Mouse (Mus musculus) adrenal gland, adult 18-20 months (tissue): ENCODE data around the gene Wnt2. TPM values are rescaled to one million over a fixed set of nuclear protein-coding genes. Genes with fewer than 3 reads are reported as not detected.

Experiments
- DNase-seq, 2 experiments: peaks; one replicate each; pipeline ENCODE4 v3.0.0; 2021 to 2022; ENCODE audit warnings: low spot score in 2 of 2
- total RNA-seq, 2 experiments: library from RNA; stranded (reverse); gene quantifications; 1 replicate in 1 of 2; 2 replicates in 1 of 2; pipeline ENCODE4 v1.2.3; 2021

Wnt2 gene
- total RNA-seq, 2 experiments from 2014 or later: 0.64 to 0.83 TPM

GRCm38 (mm10) chr6:17978881-17979280 is 51.5 kb downstream of the Wnt2 start:
- no peak for DNase-seq

- no peak for DNase-seq
Measured at GRCm38 (mm10) chr6:17978324-17978723, 52.1 kb downstream of the Wnt2 start.

DNA sequence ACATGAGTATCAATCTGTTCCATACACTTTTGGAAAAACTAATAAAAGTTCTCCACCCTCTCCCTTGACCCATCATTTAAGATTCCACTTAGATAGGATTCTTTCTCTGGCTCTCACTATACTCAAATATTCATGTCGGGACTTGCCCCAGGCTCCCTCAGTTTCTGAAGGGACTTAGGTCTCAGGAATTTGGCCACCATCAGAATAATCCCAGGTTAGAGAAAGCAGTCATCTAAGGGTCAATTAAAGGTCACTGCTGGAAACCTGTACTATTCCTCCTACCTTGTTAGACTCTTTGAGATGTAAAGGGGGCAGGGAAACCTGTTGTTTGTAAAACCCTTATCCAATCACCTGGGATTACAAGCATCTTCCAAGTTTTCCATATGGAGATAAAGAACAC is 53.2 kb downstream of the Wnt2 start:
- no peak for DNase-seq

DNA sequence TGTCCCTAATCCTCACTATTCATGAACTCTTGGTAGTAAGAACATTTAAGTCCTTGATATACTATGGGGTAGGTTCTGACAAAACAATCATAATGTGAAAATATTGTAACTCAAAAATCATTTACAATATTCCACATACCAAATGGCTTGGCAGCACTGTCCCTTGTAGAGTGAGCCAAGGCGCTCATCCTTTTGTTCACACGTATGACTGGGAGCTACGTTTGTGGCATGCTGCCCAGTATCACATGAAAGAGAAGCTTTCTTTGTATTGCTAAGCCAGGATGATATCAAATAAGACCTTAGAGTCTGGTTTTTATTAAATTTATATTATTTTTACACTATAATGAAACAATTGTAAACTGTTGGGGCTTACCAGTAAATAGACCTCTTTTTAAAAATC is 56.0 kb downstream of the Wnt2 start:
- no peak for DNase-seq

- no peak for DNase-seq
Measured at GRCm38 (mm10) chr6:17971393-17971792, 59.0 kb downstream of the Wnt2 start.

DNA sequence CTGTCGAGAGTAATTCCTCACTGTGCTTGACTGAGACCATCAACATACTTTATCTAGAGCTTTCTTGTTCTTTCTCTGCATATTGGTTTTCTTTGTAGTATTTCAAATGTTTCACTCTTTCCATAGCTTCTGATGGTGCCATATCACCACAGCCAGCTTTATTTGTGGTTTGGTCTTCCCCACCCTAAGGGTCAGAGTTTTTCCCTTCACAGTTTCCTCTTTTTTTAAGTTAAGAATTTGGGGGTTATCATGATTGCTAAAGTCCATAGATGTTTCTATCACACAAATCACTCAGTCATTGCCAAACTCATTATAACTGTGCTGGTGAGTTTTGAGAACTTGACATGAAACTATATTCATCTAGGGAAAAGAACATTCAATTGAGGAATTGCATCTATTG is 60.6 kb downstream of the Wnt2 start:
- DNase-seq: no peak

DNA sequence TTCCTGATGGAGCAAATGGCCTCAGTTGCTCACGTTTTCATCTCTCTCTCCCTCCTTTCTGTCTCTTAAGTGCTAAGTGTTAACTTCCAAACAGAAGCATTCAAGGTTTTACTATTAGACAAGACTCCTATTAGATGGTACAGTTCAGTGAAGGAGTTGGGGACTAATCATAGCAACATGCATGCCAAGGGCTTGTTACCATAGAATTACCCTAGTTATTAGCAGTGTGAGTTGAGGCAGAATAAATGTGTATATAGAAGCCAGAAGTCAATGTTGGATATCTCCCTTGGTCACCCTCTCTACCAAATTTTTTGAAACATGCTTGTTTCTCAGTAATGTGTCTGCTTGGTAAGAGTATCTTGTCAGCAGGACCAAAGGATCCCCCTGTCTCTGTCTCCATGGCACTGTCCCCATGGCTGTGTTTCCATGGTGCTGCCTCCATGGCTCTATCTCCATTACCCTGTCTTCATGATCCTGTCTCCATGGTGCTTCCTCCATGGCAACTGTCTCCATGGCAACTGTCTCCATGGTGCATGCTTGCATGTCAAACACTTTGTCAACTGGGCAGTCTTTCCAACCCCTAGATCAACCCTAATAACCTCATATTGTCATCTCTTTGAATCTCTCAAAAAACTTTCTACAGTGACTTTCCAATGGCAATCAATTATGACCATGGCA is 61.8 kb downstream of the Wnt2 start:
- DNase-seq: no peak

DNA sequence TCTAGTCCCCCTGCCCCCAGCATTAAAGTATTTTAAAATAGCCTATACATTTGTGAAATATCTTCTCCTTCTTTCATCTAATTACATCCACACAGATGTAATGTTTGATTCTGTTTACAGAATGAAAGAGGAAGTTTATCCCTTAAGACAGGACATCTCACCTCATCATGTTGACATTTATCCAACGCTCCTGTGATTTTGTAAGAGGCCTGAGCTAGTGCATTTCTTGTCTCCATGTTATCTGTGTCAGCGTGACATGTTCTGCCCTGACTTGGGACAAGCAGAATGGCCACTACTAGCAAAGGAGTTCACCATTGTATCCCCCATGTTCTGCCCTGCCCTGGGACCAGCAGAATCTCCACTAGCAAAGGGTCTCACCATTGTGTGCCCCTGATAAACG is 66.9 kb downstream of the Wnt2 start:
- no peak for DNase-seq

- no peak for DNase-seq
Measured at GRCm38 (mm10) chr6:17951779-17952178, 78.6 kb downstream of the Wnt2 start.

- DNase-seq: no peak
Measured at GRCm38 (mm10) chr6:17949103-17949502, 81.3 kb downstream of the Wnt2 start.

DNA sequence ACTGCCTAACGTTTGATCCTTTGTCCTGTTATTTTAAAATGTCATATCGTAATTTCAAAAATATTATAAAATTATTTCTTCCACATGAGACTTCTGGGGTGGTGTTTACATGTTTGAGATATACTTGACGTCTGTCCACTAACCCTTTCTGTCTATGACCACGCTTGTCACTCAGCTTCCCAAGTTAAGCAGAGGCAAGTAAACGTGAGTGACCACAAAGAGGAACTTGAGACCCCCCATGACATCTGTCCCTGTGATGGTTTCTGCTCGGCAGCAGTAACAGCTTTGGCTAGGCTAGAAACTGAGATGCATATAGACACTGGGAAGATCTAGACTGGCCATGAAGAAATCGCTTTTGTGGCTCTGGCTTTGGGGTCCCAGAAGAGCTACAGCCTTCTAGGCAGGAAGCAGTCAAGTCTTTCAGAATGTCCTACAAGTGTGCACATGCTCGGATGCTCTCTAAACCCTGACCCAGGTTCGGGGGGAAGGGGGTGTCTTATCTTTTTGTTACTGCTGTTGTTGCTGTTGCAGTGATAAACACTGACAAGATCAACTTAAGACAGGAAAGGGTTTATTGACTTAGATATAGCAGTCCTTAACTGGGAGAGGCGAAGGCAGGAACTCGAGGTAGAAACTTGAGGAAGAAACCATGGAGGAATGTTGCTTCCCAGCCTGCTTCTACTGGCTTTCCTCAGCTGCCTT is 83.1 kb downstream of the Wnt2 start:
- no peak for DNase-seq

GRCm38 (mm10) chr6:17946456-17946855 is 83.9 kb downstream of the Wnt2 start:
- no peak for DNase-seq

GRCm38 (mm10) chr6:17943877-17944617 is 86.3 kb downstream of the Wnt2 start:
- no peak for DNase-seq

- no peak for DNase-seq
Measured at GRCm38 (mm10) chr6:17942344-17942743, 88.0 kb downstream of the Wnt2 start.

DNA sequence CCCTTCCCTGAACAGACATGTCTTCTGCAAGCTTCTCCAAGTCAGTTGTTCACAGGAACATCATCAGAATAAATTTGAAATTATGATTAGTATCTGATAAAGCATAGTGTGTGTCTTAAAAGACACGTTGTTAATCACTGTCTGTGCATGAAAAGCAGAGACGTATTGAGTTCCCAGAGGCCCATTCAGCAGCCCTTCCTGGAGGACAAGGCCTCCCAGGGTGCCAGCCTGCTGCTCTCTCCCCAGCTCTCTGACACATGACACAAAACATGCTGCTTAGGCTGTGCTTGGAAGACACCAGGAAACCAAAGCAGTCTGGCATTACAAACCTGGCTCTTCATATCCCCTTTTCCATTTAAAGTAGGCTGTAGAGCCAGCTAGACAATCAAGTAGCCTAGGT is 88.5 kb downstream of the Wnt2 start:
- DNase-seq: no peak

Other genes starting within 250 kb of the Wnt2 start
- gene Asz1, start 78.5 kb upstream of the Wnt2 start, total RNA-seq: not detected
- gene Cftr, start 140.1 kb upstream of the Wnt2 start, total RNA-seq: under 1 TPM; 0.13 to 0.26 TPM